Mouse (Mus musculus) CD4-positive, CD25-positive, alpha-beta regulatory T cell, adult 4 months (primary cell): ENCODE results near the gene Kif1b. TPM values are rescaled to one million over a fixed set of nuclear protein-coding genes. Genes with fewer than 3 reads are reported as not detected.
"Not testable (repeated sequence)": the region's sequence is repeated elsewhere in the genome, so short reads cannot be mapped to it uniquely, and the experiment has no call there.

Source experiments
- ATAC-seq: one replicate; pipeline ENCODE4 v1.8.0; 2017
- polyA plus RNA-seq, 2 experiments: library from polyadenylated mRNA; unstranded; fragments of 100-300 nt; shearing (Covaris generic); gene quantifications; one replicate each; pipeline ENCODE4 v1.2.1; 2017

The Kif1b gene
- polyA plus RNA-seq, 2 experiments from 2014 or later = 11.9 to 15.0 TPM

DNA sequence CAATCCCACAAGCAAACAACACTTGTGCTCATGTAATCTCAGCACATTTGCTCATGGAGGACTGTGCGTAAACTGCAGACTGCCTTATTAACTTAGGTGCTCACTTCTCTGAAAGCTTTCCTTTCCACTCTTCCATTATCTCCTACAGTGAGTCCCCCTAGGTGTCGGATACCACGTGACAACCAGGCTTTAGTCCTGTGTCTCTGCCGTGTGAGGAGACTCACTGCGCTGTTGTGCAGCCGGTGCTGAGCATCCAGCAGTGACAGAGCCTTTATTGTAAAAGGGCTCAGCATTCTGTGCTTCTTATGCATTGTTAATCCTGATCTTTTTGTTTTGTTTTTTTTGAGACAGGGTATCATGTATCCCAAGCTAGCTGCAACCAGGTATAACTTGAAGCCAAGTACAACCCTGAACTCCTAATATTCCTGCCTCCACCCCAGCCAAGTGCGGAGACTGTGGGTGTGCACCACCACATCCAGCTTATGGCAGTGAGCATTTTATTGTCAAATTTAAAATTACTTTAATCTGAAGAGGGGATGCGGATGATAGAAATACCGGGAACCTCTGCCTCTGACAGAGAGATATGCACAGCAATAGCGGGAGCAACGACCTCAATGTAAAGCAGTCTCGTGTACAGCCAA, 88.0 kb downstream of the Kif1b start:
- ATAC-seq = no peak

DNA sequence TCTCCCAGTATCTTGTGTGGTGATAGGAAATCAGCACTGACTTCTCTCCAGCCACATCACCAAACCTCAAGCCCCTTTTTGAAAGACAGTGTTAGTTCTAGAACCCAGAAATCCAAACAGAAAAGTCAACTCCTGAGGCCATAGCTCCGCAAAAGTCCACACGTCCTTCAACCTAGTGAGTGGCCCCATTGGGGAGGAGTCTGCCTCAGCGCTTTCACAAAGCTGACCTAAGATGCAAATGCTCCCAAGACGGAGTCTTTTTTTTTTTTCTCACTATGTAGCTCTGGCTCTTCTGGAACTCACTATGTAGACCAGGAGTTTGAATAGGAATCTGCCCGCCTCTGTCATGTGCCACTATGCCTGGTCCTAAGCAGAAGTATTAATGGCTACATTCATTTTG, 89.0 kb downstream of the Kif1b start:
- ATAC-seq = no peak

DNA sequence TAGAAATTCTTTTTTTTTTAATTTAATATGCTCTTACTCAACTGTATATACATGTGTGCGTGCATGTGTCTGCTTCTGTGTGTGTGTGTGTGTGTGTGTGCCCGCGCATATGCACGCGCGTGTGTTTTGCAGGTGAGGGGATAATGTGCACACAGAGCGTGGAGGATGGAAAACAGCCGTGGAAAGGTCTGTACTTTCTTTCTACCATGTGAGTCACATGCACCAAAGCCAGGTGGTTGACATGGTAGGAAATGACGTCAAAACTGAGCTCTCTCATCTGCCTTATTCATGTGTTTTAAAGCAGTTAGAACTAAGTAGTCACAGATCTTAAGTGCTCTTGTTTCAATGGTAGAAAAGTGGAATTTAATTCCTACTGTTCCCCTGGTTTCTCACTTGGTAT, 91.5 kb downstream of the Kif1b start:
- no peak for ATAC-seq

DNA sequence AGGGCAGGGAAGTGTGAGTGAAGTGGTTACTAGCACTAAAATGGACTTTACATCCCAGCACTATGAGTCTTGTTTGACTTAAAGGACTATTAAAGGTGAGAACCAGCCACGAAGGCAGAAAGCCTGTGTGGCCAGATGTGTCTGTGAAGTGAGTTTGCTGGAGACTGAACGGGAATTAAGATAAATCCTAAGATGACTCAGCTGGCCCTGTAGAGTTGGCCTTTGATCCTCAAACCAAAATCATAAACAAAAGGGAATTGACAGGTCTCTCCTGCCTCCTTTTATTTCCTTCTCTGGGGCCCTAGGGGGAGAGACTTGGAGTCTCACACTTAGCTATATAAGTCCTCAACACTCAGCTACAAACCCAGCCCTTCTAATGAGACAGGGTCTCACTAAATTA, 92.1 kb downstream of the Kif1b start:
- no peak for ATAC-seq

DNA sequence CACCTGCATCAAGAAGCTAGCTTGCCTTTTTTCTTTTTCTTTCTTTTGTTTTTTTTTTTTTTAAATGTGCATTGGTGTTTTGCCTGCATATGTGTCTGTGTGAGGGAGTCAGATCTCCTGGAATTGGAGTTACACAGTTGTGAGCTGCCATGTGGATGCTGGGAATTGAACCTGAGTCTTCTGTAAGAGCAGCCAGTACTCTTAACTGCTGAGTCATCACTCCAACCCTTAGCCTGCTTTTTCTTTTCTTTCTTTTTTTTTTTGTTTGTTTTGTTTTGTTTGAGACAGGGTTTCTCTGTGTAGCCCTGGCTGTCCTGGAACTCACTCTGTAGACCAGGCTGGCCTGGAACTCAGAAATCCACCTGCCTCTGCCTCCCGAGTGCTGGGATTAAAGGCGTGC, 93.0 kb downstream of the Kif1b start:
- ATAC-seq = not testable (repeated sequence)

DNA sequence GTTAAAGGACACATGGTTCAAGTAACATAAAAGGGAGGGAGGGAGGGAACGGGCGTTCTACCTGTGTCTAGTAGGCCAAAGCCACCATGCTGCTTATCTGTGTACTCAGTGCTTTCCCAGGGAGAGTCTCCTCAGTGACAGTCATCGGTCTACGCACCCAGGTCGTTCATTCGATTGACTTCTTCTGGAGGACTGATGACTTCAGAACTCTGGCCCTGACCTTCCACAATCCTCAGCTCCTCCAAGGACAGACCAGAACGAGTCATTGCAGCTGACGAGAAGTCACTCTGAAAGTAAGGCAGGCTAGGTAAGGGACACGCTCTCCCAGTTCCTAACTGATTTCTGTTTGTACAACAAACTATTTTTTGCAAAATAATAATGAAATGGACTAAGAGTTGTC, 94.0 kb downstream of the Kif1b start:
- ATAC-seq = no peak

DNA sequence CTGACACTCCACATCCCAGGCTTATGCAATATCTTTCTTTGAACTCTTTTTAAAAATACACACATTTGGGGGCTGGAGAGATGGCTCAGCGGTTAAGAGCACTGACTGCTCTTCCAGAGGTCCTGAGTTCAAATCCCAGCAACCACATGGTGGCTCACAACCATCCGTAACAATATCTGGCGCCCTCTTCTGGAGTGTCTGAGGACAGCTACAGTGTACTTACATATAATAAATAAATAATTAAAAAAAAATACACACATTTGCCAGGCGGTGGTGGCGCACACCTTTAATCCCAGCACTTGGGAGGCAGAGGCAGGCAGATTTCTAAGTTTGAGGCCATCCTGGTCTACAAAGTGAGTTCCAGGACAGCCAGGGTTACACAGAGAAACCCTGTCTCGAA, 96.1 kb downstream of the Kif1b start:
- not testable (repeated sequence) for ATAC-seq

DNA sequence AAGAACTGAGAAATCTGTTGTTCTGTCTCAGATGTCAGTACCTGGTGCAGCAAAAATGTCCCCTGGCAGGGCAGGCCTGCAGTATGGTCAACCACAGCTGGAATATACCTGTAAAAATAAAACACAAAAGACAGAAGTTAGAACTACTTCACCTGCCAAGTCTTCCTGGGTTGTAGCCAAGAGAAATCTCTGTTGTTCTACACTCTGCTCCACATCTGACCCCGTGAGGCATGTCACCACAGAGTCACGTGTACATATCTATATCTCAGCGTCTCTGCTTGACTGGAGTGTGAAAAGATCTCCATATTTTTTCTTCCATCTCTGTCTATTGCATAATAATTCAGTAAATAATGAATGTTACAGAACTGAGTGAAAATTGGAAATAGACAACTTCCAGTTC, 105.0 kb downstream of the Kif1b start:
- ATAC-seq = no peak

DNA sequence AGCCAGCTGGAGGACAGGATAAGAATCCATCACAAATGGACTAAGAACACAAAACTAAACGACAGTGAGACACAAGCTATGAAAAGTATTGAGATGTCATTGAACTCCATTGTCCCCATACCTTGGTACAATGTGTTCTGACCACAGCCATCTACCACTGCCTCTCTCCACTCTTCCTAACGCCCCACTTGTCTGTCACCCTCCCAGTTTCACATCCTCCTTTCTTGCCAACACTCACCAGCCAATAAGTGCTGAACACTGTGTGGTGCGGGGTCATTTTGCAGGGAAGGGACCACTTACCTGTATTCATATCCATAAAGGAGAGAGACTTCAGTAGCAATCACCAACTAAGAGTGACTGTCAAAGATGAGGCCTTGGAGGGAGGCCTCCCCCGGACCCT, 106.4 kb downstream of the Kif1b start:
- no peak for ATAC-seq

DNA sequence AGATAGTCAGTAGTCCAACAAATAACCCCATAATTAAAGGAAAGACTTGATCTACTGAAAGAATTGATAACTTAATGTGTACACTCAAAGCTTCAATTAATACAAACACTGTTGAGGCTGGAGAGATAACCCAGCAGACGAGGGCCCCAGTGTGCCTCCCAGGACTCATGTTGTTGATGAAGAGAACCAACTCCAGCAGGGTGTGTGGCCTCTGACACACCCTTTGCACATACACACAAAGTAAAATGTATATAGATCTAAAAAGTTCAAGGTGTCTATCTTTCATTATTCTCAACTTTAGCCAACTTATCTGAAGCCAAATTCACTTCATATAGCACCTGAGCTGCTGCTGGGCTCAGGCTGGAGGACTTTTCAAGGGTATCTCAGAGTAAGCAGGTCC, 110.3 kb downstream of the Kif1b start:
- no peak for ATAC-seq

DNA sequence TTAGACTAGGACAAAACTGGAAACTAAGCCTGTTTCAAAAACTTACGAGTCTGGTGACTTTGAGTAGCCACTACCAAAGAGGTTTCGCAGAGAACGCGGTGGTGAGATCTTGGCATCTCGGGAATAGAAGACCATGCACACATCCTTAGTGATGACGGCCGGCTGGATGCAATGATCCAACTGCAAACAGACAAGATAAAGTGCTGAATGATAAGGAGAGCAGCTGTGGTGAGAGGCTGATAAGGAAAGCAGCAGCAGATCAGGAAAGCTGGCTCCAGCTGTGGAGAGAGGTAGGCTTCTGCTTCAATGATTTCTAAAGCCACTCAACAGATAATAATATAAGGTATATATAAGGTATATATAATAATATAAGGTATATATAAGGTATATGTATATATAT, 116.4 kb downstream of the Kif1b start:
- no peak for ATAC-seq

DNA sequence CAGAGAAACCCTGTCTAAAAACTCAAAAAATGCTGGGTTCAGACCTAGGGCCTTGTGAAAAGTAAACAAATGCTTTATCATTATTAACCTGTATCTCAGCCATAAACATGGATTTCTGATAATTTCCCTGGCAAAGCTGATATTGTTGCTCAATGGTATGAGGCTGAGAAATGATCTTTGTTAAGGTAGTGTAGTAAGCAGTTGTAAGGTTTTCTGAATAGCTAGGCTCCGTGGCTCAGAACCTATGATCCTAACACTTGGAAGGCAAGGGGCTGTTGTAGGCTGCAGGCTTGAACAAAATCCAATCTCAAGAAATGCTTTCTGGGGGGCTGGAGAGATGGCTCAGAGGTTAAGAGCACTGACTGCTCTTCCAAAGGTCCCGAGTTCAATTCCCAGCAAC, 118.9 kb downstream of the Kif1b start:
- ATAC-seq = no peak

DNA sequence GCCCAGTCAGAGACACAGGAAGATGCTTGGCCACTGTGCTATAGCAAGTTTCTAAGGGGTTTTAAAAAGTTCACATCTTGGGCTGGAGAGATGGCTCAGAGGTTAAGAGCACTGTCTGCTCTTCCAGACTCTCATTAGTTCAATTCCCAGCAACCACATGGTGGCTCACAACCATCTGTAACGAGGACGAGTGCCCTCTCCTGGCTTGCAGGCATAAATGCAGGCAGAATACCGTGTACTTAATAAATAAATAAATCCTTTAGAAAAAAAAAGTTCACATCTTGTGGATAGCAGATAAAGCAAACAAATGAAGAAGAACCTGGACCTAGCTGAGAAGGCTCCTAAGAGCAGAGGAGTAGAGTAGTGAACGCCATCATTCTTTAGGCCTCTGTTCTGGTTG, 124.7 kb downstream of the Kif1b start:
- no peak for ATAC-seq

DNA sequence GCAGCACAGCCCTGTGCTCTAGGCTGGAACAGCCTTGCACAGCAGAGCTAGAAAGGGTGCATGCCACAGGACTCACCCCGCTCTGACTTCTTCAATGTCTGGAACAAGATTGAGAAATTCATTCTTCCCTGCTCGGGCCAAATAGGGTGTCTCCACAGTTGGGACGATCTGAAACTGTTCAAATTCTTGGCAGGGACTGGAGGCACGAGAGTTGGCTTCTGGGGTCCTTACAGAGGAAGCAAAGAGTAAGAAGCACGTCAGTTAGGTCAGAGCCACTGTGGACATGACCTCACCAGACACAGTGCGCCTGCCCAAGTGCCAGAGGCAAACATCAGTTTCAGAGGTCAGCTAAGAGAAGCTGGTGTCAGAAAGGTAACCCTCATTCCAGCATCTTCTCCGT, 125.3 kb downstream of the Kif1b start:
- no peak for ATAC-seq

DNA sequence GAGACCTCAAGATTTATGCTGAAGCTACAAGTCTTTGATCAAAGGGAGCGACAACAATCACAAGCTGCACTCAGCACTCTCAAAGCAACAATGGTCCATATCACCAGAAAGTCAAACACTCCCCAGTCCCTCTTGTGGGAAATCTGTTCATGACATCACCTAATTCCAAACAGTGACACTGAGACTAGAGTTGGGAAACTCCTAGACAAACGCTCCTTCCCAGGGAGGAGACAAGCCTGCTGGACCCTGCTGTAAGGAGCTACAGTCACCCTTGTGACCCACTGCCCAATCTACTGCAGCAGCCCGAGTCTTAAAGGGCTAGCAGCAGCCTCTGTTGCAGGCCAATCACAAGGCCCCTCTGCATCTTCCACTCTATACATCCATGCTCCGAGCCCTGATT, 127.9 kb downstream of the Kif1b start:
- ATAC-seq = no peak

DNA sequence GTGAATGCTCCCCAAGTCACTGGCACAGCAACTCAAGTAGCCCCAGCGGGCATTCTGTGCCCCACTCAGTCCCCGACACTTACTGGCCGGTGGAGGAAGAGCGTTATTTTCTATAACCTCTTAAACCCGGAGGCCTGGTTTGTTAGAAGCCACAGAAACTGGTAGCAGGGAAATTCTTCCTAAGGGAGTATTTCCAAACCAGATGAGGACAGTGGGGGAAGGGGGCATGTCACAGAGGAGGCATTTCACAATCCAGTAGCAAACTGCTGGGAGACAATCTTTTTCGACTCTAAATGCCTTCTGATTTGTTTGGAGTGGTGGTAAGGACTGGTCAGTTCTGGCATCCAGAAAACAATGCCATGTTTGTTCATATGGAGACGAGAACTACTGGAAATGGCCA, 128.3 kb downstream of the Kif1b start:
- ATAC-seq = no peak

DNA sequence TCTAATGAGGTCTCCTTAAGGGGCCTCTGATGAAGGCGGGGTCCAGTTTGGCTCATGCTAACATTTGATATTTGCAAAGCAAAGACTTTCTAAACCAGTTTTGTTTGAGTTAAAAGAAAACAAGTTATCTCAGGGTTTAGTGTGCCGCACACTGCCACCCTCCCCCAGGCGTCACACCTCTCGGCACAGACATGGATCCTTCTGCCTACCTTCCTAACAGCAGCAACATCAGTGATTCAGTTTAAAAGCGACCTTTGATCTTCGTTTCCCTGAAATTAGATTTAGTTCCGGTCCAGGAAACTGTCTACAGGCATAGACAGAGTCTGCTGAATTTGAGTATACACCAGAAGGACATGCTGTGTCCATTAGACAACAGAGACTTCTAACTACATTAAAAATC, 129.2 kb downstream of the Kif1b start:
- no peak for ATAC-seq

DNA sequence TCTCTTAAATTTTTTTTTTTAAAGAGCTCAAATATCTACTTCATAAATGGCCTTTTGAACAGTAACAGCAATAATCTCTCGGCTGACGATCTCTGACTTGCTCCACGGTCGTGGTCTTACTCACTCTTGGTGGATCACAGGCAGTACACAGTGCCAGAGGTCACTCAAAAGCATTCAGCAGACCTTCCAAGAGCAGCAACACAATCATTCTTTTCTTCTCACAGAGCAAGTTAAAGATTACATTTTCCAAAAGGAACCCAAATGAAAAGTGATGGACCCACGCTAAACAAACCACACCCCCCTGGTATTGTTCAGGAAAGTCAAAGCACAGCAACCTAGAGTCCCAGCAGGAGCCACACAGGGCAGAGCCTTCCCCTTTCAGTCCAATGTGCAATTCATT, 130.4 kb downstream of the Kif1b start:
- no peak for ATAC-seq

DNA sequence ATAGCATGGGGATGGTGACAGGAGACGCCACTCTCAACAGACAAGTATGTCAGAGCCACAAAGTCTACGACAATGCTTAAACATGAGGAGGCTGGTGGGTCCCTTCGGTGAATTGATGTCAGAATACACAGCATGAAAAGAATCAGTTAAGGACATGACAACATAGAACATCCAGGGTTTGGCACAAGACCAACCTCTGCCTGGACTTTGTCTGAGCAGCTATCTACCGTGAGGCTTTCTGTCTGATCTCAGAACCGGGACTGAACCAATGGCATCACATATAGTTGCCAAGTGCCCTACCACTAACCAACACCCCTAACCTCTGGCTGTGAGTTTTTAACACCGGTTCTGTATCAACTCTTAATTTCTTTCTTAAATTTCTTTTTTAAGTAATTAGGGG, 130.8 kb downstream of the Kif1b start:
- no peak for ATAC-seq

DNA sequence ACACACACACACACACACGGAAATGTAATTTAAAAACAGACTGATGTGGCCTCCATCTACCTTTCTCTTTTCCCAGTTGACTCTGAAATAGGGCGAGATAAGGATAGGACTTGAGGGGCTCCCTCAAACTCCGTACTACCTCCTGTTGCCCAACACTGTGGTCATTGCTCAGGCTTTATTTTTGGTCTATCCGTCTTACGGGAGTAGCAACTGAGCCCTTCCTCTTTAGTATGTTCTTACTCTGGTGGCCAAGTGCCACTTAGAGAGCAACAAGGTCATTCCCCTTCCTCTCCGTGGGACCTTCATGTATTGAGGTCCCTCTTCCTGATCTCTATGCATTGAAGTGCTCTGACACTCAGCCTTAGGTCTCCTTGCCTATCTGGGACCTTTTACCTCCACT, 133.8 kb downstream of the Kif1b start:
- no peak for ATAC-seq

DNA sequence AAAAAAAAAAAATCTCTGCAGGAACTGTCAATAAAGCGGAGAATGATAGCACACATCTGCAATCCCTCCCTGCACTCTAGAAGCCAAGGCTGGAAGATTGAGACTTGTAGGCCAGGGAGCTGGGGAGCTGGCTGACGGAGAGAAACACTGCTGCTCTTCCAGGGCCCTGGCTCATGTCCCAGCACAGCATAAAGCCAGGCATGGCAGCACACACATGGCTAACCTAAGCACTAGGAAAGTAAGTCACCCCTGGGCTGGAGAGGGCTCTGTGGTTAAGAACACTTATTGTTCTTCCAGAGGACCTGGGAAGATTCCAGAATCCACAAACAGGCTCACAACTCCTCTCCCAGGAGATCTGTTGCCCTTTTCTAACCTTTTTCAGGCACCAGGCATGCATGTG, 134.8 kb downstream of the Kif1b start:
- ATAC-seq = no peak

DNA sequence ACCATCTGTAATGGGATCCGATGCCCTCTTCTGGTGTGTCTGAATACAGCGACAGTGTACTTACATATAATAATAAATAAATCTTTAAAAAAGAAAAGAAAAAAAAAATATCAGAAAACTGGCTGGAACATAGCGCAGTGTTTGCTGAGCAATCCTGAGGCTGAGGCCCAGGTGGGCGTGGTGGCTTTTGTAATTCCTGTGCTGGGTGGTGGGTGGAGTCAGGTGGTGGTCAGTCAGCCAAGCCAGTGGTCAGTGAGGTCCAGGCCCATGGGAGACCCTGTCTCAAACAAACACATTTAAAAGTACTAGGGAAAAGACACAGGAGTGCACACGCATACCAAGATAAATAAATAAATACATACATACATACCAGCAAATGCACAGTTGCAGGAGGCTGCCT, 135.4 kb downstream of the Kif1b start:
- no peak for ATAC-seq

DNA sequence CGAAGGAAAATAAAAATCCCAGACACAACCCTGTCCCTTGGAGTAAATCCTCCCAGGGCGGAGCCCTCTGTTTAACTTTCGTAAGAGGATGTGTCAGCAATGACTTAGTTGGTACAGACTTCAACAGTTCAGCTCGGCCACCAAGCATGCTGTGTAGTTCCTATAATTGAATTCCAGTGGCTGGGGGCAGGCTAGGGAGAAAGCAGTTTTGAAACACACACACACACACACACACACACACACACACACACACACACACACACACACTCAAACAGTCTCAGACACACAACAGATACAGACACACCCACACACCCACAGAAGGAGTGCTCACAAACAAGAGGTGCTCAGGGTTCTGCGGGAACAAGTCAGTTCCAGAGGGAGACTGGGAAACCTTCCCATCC, 135.9 kb downstream of the Kif1b start:
- ATAC-seq = no peak

DNA sequence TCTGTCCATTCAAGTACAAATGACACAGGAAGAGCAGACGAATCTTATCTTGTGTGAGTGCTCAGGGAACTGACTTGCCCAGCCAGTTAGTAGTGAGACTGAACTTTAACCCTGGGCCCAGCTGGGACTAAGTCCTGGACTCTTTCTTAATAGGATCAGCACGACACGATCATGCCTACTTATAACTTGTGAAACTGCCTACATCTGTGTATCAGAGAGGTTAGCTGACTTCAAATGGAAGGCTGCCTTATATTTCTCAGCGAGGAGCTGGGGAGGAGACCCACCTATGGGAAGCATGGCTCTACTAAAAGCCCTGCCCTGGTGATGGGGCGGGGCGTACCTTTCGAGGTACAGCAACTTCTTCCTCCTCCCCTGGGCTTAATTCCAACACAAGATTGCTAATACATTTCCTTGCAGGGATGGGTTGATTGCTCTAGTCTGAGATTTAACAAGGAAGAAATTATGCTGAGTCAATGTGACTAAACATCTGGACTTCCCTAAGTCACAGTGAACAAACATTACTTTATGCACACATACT, 137.0 kb downstream of the Kif1b start:
- ATAC-seq = no peak

DNA sequence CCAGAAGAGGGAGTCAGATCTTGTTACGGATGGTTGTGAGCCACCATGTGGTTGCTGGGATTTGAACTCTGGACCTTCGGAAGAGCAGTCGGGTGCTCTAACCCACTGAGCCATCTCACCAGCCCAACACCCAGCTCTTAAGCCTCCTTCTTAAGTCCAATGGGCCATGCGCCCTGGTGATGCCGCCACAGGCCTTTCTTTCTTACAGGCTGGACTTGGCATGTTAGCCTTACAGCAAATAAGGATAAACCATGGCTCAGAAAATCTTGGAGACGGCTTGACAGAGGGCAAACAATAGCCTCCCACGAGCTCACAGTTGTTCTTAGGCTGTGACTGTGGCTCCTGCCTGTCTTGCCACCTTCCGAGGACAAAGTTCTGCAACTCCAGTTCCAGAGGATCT, 137.6 kb downstream of the Kif1b start:
- ATAC-seq = not testable (repeated sequence)
